Mouse (Mus musculus) thymus, postnatal 4 days (tissue): ENCODE results near the gene Ipo8.

Experiments
- DNase-seq: peaks from one replicate; pipeline ENCODE4 v3.0.0; 2021

The Ipo8 gene

GRCm38 (mm10) chr6:148830748-148831727 is at the start of gene Ipo8:
Gene Ipo8 (minus strand): TSS chr6:148831467.
- peak; percentile 85 for DNase-seq

DNA sequence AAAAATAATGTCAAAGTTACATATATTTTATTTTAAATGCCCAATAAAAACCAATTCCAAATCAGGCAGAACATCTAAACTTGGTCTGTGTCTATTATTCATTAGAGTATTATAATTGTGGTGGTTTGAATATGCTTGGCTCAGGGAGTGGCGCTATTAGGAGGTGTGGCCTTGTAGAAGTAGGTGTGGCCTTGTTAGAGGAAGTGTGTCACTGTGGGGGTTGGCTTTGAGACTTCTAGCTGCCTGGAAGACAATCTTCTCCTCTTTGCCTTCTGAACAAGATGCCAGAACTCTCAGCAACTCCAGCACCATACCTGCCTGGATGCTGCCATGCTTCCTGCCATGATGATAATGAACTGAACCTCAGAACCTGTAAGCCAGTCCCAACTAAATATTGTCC is 42.6 kb upstream of the Ipo8 start:
- no peak for DNase-seq

DNA sequence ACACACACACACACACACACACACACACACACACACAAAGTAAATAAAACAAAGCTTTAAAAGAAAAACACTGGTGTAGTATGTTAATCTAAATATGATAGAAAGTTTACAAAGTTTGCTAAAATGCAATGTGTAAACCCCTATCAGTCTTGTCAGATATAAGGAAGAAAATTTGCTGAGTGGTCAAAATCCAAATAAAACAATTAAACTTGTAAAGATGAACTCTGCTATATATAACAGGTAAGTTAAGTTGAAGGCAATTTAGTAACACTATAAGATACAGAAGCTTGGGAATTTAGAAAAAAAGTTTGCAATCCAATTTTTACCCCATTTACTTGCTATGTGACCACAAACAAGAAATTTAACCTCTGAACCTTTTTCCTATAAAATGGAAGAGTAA is 14.4 kb upstream of the Ipo8 start:
- no peak for DNase-seq

- no peak for DNase-seq
Observed at GRCm38 (mm10) chr6:148841760-148842159, 10.5 kb upstream of the Ipo8 start.

- DNase-seq, result no peak
Observed at GRCm38 (mm10) chr6:148838460-148838859, 7.2 kb upstream of the Ipo8 start.

DNA sequence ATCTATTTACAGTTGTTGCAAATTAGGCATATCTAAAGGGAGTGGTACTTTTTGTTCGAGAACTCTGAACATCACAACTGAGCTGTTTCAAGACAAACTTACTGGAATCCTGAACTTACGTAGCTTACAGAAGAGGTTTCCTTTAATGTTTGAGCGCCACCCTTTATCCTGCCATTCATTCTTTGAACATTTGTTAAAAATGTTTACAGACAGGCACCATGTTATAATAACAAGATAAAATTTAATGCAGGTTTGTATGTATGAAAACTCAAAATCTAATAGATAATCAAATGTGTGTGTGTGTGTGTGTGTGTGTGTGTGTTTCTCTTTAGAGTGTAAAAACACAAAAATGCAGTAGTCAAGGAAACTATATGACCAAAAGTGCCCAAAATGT is 458 bp upstream of the Ipo8 start:
- DNase-seq, result no peak

GRCm38 (mm10) chr6:148830355-148830747 is 916 bp downstream of the Ipo8 start:
- no peak for DNase-seq

DNA sequence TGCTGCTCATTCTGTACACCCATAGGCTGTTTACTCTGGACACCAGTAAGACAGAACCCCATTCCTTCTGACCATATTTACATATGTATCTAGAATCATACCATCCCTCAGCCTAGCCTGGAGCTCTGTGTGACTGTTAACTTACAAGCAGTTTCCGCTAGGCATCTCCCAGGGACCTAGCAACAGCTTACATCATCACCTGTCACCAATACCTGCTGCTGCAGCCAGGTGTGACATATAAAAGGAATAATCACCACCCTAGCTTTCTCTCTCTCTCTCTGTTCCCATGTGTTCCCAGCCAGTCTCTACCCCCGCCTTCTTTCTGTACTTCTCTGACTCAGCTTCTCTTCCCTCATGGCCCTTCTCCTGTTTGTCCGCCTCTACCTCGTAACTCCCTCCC is 5.1 kb downstream of the Ipo8 start:
- no peak for DNase-seq

DNA sequence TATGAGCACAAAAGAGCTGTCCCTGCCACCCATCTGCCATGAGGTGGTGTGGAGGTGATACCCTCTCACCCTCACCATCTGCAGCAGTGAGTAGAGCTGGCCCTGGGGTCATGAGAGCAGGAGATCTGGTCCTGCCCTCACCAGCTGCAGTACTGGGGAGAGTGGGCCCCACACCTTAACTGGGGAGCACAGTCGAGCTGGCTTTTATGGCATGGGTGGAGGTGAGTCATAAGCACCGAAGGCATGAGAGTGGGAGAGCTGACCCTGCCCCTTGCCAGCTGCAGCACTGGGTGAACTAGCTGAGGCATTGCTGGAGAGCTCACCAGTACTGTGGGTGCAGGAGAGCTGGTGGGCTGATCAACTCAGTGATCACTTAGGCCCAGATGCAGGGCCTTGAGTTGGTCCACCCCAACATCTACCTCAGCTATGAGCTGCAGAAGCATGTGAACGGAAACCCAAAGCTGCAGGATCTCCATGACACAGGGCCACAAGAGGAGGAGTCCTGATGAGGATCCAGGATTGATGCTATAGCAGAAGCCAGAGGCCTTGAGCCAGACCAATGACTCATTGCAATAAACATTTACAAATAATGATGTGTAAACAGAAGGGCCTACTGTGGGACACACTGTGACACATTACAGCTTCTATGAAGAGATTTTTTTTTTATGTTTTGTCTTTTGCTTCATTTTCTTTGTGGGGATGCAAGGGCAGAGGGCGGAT is 12.5 kb downstream of the Ipo8 start:
- no peak for DNase-seq

DNA sequence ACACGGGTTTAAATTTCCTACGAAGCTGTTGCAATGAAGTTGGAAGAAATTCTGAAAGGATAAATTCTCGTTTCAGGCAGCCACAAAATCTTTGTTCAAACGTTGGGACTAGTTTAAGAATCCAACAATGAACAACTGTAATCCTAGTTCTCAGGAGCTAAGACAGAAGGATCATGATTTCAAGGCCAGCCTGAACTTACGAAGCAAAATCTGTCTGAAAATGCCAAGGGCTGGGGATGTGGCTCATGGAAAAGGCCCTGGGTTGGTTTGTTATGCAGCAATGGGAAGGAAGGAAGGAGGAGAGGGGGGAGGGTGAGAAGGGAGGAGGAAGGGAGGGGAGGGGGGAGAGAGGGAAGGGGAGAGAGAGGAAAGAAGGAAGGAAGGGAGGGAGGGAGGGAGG is 14.5 kb downstream of the Ipo8 start:
- no peak for DNase-seq

DNA sequence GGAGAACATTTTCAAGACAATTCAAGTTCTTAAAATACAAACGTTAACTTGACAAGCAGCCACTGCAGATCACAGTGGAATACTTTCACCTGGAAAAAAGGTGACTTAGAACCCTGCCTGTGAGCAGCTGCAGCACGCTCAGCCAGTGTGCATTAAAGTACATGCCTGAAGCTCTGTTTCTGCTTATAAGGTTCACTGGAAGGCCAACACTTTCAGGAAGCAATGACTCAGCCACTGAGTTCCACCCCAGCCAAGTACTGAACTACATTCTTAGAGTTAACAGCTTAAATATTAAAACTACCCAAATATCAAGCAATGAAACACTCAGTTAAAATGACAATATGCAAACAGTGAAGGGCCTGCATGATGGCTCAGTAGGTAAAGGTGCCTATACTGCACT is 20.1 kb downstream of the Ipo8 start:
- DNase-seq, result no peak

DNA sequence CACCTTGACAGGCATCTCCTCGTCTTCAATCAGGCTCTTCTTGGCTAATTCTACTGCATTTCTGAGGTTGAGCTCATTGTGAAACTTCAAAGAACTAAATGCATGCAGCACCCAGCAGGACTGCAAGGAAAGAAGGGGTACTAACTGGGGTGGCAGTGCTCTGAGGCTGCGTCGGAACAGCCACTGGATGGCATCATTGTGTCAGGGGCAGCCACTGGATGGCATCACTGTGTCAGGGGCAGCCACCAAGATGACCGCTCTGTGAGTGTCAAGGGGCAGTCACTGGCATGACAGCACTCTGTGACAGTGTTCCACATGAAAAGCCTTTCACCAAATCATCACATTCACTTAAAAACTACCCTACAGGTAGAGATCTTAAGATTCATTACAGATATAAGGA is 31.5 kb downstream of the Ipo8 start:
- DNase-seq, result no peak

- no peak for DNase-seq
Observed at GRCm38 (mm10) chr6:148795145-148795544, 36.1 kb downstream of the Ipo8 start.

DNA sequence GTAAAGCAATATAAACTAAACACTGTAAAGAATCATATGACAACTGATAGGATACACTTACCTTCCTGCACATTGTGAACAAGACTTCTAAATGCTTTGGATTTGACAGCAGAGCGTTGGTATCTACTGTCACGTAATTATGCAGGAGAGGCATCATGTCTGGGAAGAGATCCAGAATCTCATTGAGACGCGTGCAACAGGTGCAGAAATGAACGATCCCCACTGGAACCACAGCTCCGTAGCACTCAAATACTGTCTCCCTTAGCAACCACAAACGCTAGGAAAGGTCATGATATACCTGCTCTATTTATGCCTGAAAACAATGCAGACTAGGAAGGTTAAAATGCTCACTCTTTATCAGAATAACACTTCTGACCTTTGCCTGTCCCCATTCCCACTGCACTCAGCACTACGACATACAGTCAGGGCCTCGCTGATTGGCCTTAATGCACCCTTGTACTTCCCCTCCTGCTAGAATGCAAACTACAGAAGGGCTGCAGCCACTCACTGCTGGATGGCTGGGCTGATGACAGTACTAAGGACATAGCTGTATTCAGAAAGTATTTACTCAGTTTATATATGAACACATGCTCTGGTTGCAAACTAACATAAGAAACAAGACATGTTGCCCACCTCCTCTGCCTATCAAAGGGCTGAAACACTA is 42.1 kb downstream of the Ipo8 start:
- DNase-seq, result no peak

GRCm38 (mm10) chr6:148786186-148786585 is 45.1 kb downstream of the Ipo8 start:
- DNase-seq, result no peak

DNA sequence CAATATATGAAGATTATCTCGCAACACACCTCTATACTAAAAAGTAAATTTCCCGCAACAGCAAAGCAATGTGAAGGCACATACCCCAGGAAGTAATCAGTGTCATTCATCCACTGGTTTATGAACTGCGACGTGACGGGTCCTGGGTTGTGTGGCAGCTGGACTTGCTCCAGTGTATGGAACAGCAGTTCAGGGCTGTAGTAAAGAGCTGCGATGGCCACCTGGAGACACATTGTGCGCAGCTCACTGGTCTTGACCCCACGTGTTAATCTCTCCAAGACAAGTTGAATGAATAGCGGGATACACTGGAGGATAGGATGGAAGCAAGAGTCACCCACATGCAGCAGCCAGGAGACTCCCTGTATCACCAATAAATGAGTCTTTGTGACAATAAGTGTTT is 46.8 kb downstream of the Ipo8 start:
- no peak for DNase-seq

- DNase-seq, result no peak
Observed at GRCm38 (mm10) chr6:148776236-148776635, 55.0 kb downstream of the Ipo8 start.

DNA sequence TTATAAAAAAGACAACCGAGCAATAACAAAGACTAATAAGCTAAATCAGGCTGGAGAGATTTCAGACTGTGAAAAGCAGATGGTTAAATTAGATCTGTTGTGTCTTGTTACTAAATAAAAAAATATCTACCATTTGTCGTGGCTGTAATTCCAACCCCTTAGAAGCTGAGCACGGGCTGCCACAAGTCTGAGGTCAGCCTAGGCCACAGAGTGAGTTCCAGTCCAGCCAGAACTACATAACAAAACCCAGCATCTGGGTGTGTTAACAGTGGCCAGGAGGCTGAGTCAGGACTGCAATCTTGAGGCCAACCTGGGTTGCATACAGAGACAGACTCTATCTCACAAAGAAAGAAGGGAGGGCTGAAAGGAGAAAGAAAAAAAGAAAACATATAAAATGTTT is 59.8 kb downstream of the Ipo8 start:
- no peak for DNase-seq

DNA sequence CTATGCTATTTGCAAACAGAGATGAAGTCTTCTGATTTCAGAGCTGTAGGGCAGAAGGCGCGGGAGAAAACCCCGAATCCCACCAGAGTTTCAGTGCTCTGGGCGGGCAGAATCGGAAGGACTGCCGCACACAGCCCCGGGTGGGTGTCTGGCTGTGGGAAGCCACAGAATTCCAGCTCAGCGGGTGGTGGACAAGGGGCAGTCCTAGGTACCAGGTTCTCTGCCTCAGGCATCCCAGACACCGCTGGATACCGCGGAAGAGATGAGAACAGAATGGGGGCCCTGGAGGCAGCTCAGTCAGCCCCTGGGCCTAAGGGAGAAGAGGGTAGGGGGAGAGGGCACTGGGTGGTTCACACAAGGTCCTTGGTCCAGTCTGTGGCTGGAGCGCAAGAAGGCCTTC is 62.8 kb downstream of the Ipo8 start:
- no peak for DNase-seq

- no peak for DNase-seq
Observed at GRCm38 (mm10) chr6:148767228-148767627, 64.0 kb downstream of the Ipo8 start.

DNA sequence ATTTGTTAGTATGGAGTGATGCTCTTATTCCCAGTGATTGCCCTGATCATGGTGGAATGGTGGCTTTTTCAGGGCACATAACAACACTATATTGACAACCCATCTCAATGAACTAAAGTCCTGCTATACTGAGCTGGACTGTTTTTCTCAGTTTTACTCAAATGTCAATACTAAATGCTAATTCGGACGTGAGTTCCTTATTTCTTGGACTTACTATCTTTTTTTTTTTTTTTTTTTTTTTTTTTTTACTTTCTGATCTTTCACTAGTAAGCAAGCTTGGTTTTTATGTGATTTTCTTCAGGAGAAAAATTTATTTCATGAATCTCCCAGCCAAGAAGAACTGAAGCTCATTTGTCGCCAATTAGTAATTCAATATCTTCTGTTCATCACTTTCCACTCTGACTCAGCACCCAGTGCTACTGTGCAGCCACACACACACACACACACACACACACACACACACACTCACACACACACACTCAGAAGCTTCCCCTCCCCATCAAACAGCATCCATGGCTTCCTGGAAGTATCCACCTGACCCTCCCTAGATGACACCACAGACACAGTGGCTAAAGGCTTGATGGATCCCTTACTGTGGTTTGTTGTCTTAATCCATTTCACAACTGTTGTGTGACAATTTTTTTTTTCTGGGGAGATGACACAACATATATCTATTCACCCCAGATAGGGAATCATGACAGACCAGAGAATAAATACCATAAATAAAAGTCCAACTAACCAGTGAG is 69.1 kb downstream of the Ipo8 start:
- no peak for DNase-seq

DNA sequence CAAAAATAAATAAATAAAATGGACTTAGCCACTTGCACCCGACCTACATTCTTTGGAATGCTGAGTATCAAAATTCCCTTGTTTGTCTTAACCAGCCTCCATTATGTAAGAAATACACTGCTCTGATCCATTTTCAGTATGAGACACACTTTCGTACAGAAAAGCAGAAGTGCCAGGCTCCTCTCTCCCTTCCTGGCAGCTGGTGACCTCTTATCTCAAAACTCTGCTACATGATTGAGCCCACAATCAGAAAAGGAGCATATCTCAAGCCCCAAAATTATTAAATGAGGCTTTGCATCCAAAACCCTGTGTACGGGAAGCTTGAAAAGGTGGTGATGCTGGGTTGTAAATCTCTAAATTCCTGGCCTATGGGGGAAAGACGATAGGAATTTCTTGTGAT is 69.8 kb downstream of the Ipo8 start:
- no peak for DNase-seq

- no peak for DNase-seq
Observed at GRCm38 (mm10) chr6:148756535-148756934, 74.7 kb downstream of the Ipo8 start.
